In the genomic region with DNA sequence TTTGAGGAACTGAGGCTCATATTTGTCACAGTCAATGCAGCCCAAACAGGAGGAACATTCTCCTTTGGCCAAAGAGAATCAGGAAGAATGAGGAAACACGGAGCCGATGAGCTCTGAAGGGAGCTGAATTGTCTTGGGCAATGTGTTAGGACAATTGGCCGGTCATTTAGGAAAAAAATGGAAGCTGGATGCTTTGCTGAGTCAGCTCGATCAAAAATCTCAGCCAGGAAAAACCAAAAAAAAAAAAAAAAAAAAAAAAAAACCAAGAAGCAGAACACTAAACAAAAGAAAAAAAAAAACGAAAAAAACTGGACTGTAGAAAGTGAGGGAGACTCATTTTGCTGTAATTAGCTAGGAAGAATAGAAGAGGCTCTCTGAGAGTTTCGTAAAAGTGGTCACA, we compare ENCODE assay signal across 18 mouse cellular contexts.
DNase-seq lines count a peak whose midpoint lies in the region; TF ChIP-seq lines count a peak whose summit lies in the region.
"Had no signal": no experiment of that assay in that cellular context is flagged by ENCODE, and none has a peak within 500 bp of the region (broad histone marks: within the 10 kb centered on the region; RNA-seq: fewer than 3 reads in every experiment).

No protein-coding gene starts in this region.

- no peak for TF ChIP-seq POLR2A in CH12.LX (IDR thresholded peaks at IDR 0.05; ENCODE audit: low read depth, low read length)

- peaks cover 0 to 2% of the 10 kb centered on the region in 2 experiments; a peak in 1 of 4 replicates for H3K4me1 ChIP-seq in CH12.LX (ENCODE audit: control insufficient read depth in 1 of 2, insufficient read depth in 2 of 2)
- H3K4me1 ChIP-seq in ES-E14 (ENCODE audit: control insufficient read depth in 2 of 2, insufficient read depth in 2 of 2, low read length in 2 of 2, poor library complexity in 1 of 2), result peaks cover 0 to 6% of the 10 kb centered on the region in 2 experiments; a peak in 1 of 4 replicates

- no peak for TF ChIP-seq EP300 in CH12.LX (IDR thresholded peaks at IDR 0.05; ENCODE audit: low read length)

- H3K27me3 ChIP-seq in CH12.LX (replicated peaks), result peaks cover 55% of the 10 kb centered on the region
- H3K27me3 ChIP-seq: Patski had no signal

- in situ Hi-C loops in CH12.LX (cut with MboI; ENCODE audit: low pct_ligation_motif_present, low pct_unique_long_range_greater_than_20kb, low sequenced_read_pairs), result no loop called here
- in situ Hi-C loops in ES-E14 (cut with MboI; ENCODE audit: low sequenced_read_pairs in 2 of 2, unreplicated experiment in 2 of 2), result no loop called here

- H3K9ac ChIP-seq in CH12.LX (ENCODE audit: insufficient read depth, low read depth), result no peak overlapping the region
- no peak overlapping the region for H3K9ac ChIP-seq in ES-E14 (ENCODE audit: insufficient read depth, low read depth, low read length, poor library complexity, severe bottlenecking)

- H3K79me2 ChIP-seq in CH12.LX (replicated peaks; ENCODE audit: control insufficient read depth, extremely low read depth, insufficient read depth, poor library complexity, severe bottlenecking), result no peaks in the 10 kb centered on the region

- peaks cover 9% of the 10 kb centered on the region for H3K9me3 ChIP-seq in CH12.LX (replicated peaks; ENCODE audit: low read length)
- H3K9me3 ChIP-seq in ES-E14 (ENCODE audit: control insufficient read depth, insufficient read depth, low read depth, low read length), result no peaks in the 10 kb centered on the region

- no peak for TF ChIP-seq CTCF in CH12.LX (conservative IDR thresholded peaks at IDR 0.05 in 1 of 2, IDR thresholded peaks at IDR 0.05 in 1 of 2; ENCODE audit: low read depth in 2 of 2, low read length in 2 of 2)

- no peak overlapping the region for H3K4me2 ChIP-seq in CH12.LX (ENCODE audit: insufficient read depth, low read depth, poor library complexity, severe bottlenecking)

- dilution Hi-C loops in CH12.LX (cut with MboI; ENCODE audit: extremely low pct_ligation_motif_present, extremely low pct_unique_long_range_greater_than_20kb, low sequenced_read_pairs), result no loop called here

- no peak for TF ChIP-seq RAD21 in CH12.LX (IDR thresholded peaks at IDR 0.05; ENCODE audit: low read depth, low read length)

- H3K4me3 ChIP-seq in CH12.LX (replicated peaks in 1 of 3; ENCODE audit: low read depth in 2 of 3, low read length in 2 of 3, poor library complexity in 1 of 3), result no peak overlapping the region
- H3K4me3 ChIP-seq in ES-E14 (ENCODE audit: insufficient read depth in 1 of 2, low read depth in 1 of 2, low read length in 2 of 2, poor library complexity in 1 of 2, severe bottlenecking in 1 of 2), result no peak overlapping the region

- DNase-seq in CH12.LX (ENCODE audit: extremely low read depth) (no peak), ES-E14 (ENCODE audit: low read depth, low spot score) (no peak)
- DNase-seq in urinary bladder, adult 18-20 months (ENCODE audit: low spot score in 2 of 2), result no peak
- no peak for DNase-seq in layer of hippocampus, adult 11-12 months (ENCODE audit: low spot score)
- DNase-seq: adrenal gland, adult 2 months; adrenal gland, adult 8-10 months; adrenal gland, postnatal 10 days; adrenal gland, postnatal 14 days; adrenal gland, postnatal 25 days; adrenal gland, postnatal 36 days; B cell, adult 2 months; cerebellum, adult 11 months; cerebellum, adult 11-12 months; cerebellum, adult 18-20 months; cerebellum, adult 2 months; cerebellum, adult 8-10 months had no signal

- H3K27ac ChIP-seq in CH12.LX (ENCODE audit: insufficient read depth, low read depth) (no peak overlapping the region), ES-E14 (ENCODE audit: insufficient read depth, low read depth, low read length, poor library complexity, severe bottlenecking) (no peak overlapping the region)

- H3K36me3 ChIP-seq in CH12.LX (replicated peaks in 1 of 2; ENCODE audit: control insufficient read depth in 1 of 2, insufficient read depth in 1 of 2, low read length in 1 of 2) (no peaks in the 10 kb centered on the region), ES-E14 (ENCODE audit: control insufficient read depth, insufficient read depth, low read length, poor library complexity, severe bottlenecking) (no peaks in the 10 kb centered on the region)
- H3K36me3 ChIP-seq: G1E had no signal

TF ChIP-seq in CH12.LX, 34 proteins besides CTCF, POLR2A, EP300 and RAD21:
- TF ChIP-seq ZKSCAN1 (IDR thresholded peaks at IDR 0.05; ENCODE audit: borderline replicate concordance, low read depth, low read length) (no peak), ZNF384 (IDR thresholded peaks at IDR 0.05; ENCODE audit: low read depth, low read length) (0 out of 2 replicates have a peak, but pooled peaks have one; percentile 33), MAFK (IDR thresholded peaks at IDR 0.05; ENCODE audit: insufficient replicate concordance, low read length) (peak; percentile 80; the same call in 1 of the 2 replicates)

TF ChIP-seq in ES-E14, 5 proteins besides CTCF, POLR2A, EP300 and RAD21:
- TF ChIP-seq CHD2 (IDR thresholded peaks at IDR 0.05; ENCODE audit: low read depth, low read length), result no peak
- TF ChIP-seq MAFK (IDR thresholded peaks at IDR 0.05; ENCODE audit: insufficient read depth, low read depth, low read length), result peak; percentile 71
- no peak for TF ChIP-seq ZNF384 (IDR thresholded peaks at IDR 0.05; ENCODE audit: low read depth, low read length)
TF ChIP-seq in ES-E14: peak in this region for 1.
